Mouse (Mus musculus): ENCODE results near the gene Gm10354.
"Not testable (repeated sequence)": the region's sequence is repeated elsewhere in the genome, so short reads cannot be mapped to it uniquely, and the experiment has no call there.

Gene Gm10354

DNA sequence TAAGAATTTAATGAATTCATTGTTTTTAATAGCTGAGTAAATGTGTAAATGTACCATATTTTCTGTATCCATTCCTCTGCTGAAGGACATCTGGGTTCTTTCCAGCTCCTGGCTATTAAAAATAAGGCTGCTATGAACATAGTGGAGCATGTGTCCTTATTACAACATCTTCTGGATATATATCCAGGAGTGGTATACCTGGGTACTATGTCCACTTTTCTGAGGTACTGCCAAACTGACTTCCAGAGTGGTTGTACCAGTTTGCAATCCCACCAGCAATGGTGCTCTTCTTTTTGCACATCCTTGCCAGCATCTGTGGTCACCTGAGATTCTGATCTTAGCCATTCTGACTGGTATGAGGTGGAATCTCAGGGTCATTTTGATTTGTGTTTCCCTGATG lies 25.1 kb downstream of the Gm10354 start:
- DNase-seq, result not testable (repeated sequence)

DNA sequence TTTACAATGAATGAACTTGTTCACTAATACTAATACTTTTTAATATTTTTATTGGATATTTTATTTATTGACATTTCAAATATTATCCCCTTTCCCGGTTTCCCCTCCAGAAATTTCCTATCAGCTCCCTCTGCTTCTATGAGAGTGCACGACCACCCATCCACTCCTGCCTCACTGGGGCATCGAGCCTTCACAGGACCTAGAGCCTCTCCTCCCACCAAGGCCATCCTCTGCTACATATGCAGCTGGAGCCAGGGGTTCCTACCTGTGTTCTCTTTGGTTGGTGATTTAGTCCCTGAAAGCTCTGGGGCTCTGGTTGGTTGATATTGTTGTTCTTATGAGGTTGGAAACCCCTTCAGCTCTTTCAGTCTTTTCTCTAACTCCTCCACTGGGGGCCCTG lies 26.0 kb downstream of the Gm10354 start:
- not testable (repeated sequence) for DNase-seq

DNA sequence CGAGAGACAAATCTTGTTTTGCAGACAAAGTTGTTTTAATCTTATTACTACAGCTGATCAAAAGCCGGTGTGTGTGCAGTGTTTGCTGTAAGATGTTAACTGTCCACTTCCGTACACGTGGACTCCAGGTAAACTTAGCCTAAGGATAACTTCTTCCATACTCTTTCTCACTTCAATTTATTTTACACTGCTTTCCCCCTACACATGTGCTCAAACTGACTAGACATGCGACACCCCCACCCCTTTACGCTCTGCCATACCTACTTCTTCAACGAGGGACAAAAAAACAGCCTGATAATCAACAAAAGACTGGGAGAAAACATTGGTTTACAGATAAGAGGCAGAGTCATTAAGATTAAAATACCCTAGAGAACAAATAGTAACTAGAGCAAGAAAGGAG lies 26.9 kb downstream of the Gm10354 start:
- not testable (repeated sequence) for DNase-seq

DNA sequence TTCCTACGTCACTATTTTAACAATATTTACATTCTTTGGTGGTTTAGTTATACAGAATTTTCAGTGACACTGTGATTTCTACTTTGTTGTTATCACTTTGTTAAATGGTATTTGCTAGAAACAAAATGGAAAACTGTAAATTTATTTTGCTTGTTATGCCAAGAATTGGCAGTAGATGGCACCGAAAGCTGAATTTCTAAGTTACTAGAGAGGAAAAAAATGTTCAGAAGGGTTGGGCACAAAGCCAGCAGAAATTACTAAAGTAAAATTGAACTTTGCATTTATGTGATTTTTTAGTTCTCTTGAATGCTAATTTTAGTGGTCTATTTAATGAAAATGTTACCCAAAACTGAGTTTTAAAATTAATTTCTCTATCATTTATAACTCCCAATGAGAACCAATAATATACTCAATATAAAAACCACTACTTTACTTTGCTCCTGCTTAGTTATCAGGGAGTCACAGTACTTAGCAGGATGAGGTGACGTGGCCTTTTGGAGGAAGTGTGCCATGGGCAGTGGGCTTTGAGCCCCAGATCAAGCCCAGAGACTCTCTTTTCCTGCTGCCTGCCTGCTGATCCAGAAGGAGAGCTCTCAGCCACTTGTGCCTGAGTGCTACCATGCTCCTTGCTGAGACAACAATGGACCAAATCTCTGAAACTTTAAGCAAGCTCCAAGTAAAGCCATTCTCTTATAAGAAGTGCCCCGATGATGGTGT lies 31.1 kb downstream of the Gm10354 start:
- DNase-seq, result peak; percentile 19 to 21

DNA sequence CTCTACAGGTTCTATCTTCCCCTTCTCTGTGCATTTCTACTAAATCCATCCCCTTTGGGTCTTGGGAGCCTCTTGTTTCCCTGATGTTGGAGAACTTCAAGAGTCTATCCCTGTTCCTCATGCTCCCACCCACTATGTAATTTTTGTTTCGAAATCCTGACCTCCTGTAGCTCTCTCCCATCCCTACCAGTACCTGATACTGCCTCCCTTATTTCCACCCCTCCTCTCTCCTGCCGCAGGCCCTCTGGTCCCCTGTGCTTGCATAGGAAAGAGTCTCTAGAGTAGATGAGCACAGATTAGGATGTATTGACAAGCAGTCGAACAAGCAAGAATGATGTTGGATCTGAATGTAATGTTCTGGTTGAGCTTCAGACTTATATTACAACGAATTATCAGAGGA lies 33.2 kb downstream of the Gm10354 start:
- not testable (repeated sequence) for DNase-seq

DNA sequence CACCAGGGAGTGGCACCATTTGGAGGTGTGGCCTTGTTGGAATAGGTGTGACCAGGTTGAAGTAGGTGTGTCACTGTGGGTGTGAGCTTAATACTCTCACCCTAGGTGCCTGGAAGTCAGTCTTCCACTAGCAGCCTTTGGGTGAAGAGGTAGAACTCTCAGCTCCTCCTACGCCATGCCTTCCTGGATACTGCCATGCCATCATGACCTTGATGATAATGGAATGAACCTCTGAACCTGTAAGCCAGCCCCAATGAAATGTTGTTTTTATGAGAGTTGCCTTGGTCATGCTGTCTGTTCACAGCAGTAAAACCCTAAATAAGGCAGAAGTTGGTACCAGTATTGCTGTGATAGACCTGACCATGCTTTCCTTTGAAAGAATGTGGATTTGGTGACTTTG lies 37.7 kb downstream of the Gm10354 start:
- not testable (repeated sequence) for DNase-seq

DNA sequence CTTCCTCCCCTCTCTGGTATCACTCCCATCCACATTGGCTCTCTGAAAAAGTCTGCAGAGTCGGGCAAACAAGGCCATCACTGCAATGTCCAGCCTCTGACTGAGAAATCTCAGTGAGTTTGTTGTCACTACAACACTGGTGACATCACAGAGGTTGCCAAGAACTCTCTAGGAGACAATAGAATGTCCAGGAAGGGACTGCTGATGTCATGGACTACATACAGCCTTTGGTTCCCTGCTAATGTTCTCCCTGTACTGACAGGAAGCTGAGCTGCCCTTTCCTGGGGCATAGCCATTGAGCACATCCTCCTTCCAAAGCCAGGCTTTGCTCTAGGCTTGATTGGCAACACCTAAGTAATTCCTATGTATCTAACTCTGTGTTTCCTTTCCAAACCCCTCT lies 40.4 kb downstream of the Gm10354 start, which contains the start of gene Speer4e:
Gene Speer4e, minus strand, starts transcription at position 101 of the 400 bp plus-strand sequence.
- not testable (repeated sequence) for DNase-seq

DNA sequence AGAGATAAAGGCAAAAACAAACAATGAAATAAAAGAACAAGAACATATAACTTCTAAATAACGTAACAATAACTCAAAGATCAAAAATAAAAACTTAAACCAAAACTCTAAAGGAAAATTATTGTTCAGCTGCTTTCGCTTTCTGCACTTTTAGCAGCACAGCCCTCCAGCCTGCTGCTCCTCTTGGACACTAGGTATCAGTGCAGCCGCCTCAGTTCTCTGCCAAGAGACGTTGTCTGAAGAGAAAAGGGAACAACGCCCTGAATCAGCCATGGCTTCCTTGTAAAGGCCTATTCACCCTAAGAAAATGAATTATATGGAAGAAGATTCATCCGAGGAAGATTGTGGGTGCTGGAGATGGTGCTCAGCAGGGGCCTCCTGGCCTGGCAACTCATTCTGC lies 45.0 kb downstream of the Gm10354 start:
- not testable (repeated sequence) for DNase-seq

DNA sequence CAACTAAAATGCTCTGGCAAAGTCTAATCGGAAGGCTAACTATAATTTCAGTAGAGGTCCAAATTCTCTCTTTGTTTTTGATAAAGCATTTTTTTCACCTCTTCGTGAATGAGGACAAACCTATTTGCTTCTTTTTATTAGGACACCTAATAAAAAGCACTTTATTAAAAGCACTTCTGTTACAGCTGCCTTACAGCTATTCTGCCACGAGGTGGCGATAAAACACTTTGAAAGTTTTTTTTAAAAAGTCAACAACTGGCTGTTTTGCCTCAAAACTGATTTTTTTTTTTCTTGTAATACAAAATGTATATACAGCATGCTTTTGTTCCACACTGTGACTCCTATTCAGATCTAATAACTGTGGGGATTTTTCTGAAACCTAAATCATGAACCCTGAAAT lies 51.7 kb downstream of the Gm10354 start:
- peak in 1 of 2 experiments; percentile 2 for DNase-seq
